Mouse (Mus musculus) retina, embryonic 14.5 days (tissue): Measurements from ENCODE around the gene Ambra1.
A peak's percentile ranks its signal among the peaks of the same experiment; 100 is the strongest.

ENCODE experiments used
- DNase-seq: peaks from one replicate; pipeline ENCODE4 v3.0.0-alpha.2; 2015; ENCODE audit warnings: low spot score

The Ambra1 gene

DNA sequence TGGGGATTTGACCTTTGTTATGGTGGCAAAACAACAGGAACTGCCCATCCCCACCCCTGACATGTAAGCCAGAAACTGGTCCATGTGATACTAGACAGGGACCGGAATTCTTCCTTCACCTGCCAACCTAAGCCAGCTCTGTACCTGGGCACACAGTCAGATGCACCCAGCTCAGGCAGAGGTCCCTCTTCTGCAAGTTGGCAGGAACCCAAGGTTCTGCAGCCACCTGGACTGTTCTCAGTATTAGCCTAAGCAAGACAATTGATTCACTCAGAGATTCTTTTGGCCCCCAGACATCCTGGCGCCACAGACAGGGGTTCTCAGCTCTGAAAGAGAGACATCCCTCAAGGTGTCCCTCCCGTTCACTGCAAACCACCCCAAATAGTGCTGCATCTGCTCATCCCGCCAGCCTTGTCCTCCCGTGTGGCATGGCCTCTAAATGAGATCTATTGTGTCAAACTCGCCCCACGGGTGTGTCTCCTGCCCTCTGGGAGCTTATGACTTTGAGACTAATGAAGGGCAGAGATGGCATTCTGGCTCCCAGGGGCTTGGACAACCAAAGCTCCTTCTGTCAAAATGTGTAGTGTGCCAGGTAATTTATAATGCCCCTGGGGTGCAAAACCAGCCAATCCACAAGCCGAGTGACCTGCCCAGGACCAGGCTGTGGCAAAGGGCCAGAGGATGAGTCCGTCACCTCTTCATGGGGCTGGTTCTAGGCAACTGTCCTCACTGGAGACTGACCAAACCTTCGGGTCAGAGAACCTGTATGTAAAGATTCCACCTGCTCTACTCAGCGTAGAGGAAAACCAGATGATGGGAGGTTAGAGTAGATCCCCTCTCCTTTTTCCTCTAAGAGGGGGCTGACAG is 229.8 kb downstream of the Ambra1 start:
- DNase-seq = no peak

DNA sequence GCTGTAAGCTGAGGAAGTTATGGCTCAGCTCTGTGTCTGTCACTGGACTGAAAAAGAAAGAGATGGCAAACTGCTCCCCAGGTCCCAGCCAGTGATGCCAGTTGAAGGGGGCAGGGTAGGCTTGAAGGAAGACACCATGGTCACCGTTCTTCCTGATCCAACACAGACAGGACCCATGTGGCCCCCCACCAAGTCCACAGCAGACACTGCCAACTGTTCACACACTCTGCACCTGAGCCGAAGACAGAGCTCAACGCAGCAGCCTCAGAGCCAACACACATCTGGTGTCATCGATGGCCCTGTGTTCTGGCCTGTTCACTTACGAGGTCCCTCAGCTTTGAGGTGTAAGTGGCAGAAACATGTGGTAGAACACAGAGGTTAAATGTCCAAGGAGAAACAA is 230.5 kb downstream of the Ambra1 start:
- no peak for DNase-seq

DNA sequence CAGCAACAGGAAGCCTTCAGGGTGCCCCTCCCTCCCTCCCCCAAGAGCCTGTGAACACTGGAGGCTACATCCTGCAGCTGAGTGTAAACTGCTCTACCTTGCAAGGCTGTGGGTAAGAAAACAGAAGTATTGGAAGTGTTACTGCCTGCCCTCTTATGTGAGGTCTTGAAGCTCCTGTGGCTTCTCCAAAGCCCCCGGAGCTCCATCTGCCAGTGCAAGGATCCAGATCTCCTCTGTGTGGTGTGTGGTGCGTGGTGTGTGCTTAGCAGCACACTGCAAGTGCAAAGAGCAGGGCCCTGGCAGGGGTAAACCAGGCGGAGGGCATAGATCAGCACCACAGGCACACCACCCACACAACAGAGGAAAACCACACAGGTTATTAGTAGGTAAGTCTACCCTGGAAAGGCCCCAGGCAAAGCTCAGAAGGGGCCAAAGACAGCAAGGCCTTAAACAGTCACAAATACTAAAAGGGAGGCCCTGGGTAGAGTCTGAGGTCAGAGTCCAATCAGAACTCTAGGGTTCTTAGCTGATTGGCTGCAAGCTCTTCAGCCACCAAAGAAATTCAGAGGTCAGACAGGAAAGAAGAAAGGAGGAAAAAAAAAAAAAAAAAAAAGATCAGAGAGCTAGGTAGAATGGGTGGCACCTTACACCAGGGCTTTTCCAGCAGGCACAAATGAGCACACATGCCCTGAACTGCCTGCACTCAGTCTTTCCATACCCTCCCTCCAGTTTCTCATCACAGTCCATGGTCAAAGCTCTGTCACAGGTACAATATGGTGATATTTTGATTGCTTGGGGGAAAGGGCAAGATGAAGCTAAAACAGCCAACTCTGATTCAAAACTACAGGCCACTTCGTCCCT is 232.2 kb downstream of the Ambra1 start:
- no peak for DNase-seq

DNA sequence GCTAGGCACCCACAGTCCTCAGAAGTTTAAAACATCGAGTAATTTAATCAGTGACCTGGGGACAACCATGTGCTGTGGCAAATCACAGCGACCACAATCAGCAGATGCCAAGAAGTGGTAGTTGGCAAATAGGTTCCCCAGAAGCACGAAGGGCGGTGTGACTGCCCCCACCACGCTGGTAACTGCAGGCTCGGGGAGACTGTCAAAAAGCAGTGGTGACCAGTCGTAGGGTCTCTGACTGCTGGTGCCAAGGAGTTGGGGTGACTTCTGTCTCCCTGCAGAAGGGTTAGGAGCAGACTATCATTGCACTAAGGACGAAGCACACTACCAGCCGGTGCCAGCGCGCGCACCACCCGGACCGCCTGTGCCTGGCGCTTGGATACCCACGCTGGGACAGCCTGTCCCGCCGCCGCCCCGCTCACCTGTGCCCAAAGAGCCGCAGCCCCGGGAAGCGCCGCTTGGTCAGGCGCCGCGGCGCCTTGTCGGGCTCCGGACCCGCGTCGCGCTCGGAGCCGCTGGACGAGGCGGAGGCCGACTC is 233.0 kb downstream of the Ambra1 start:
- DNase-seq = no peak

DNA sequence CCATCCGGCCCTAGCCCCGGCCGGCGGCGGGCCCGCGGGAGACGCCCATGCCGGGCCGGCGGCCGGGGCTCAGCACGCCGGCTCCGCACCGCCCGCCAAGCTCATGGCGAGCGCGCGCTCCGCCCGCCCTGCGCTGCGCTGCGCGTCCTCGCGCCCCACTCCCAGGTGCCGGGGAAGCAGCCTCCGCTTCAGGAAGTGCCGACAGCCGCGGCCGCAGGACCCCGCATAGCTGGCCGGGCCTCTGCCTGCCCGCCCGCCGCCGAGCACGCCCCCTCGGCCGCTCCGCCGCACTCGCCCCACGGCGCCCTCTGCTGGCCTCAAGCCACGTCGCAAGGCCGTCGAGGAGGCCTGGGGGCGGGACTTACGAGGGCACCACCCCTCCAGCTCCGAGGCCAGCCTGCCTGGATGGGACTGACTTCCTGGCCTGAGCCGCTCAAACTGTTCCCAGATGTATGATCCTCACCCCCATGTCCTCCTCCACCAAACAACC is 233.6 kb downstream of the Ambra1 start:
- peak; percentile 94 for DNase-seq

DNA sequence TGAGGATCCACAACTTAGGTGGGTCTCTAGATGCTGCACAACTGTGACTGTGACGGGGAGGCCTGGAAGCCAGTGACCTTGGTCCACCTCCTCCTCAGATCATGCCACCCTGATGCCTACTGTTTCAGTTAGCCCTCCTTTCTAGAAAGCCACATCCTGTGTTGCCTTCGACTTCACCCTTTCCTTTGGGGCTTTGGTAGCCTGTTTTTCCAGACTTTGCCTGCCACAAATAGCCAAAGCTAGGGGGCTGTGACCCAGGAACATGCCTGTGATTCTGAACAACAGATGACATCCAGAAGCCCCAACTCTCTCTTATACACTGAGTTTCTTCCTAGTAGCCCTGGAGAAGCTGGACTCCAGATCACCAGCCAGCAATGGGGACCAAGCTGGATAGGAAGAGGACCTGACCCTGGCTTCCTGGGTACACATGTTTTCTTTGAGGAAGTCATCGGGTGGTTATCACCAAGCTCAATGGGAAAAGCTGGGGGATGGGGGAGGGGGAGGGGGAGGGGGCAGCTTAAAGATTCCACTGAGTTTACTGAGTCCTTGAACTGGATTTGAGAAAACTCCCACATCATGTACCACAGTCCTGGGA is 234.8 kb downstream of the Ambra1 start:
- DNase-seq = no peak

DNA sequence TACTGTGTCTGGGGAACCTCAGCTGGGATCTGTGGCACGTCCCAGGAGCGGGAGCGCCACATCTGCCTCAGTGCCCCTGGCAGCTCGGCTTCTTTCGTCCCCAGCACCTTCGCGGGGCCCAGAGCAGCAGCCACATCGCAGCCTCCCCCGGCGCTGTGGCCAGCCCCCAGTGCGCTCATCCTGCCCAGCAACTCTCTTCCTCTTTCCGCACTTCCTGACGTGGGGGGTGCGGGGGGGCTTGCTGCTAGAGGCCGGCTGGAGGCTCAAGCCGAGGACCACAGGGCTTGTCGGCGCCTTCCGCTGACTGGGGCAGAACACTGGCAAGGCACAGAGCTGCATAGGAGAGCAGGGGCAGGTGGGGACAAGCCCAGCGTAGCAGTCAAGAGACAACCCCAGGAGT is 235.5 kb downstream of the Ambra1 start:
- no peak for DNase-seq

DNA sequence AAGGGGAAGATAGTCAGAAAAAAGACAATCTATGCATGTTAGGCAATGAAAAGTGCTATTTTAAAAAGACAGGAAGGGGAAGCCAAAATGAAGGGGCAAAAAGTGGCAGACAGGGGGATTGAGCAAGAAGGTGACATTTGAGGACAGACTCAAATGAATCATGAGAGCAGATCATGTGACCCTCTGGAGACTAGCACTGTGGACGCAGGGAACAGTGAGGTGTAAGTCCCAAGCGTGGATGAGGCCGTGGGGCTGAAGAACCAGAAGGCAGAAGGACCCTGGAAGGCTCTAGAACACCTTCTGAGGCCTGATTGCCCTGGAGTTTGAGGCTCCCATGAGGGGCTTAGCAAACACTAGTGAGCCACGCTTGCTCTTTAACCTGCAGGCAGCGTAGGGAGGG is 236.4 kb downstream of the Ambra1 start:
- no peak for DNase-seq

DNA sequence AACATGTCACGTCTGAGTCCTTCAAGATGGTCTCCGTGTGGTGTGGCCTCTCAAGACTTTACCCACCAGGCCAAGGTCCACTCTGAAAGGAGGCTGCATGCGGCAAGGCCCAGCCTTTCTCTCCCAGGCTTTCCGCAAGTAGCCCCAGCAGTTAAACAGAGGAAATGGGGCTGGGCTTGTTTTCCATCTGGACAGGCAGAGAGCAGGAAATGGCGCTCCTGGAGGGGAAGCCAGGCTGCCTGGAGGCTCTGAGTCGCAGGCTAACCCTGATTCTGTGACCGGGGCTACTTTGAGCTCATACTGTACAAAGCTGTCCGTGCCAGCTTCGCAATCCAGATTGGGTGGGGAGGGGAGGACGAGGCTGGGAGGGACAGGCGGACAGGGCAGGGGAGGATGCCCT is 238.0 kb downstream of the Ambra1 start:
- DNase-seq = no peak
